Mouse (Mus musculus) megakaryocyte, embryonic 14.5 days (primary cell): ENCODE data around the gene Mzf1. TPM values are rescaled to one million over a fixed set of nuclear protein-coding genes. Genes with fewer than 3 reads are reported as not detected.
A peak's percentile ranks its signal among the peaks of the same experiment; 100 is the strongest.

Source experiments
- H3K27me3 ChIP-seq: replicated peaks from 2 replicates; pipeline ENCODE3; 2012; ENCODE audit warnings: inconsistent platforms
- H3K36me3 ChIP-seq: replicated peaks from 2 replicates; pipeline ENCODE3; 2012; ENCODE audit warnings: low read length, inconsistent platforms, mixed read lengths
- H3K4me1 ChIP-seq: 2 replicates; pipeline ENCODE4 v1.6.1; 2012; ENCODE audit warnings: inconsistent platforms
- H3K4me3 ChIP-seq: replicated peaks from 2 replicates; pipeline ENCODE3; 2012; ENCODE audit warnings: moderate library complexity, mild to moderate bottlenecking, inconsistent platforms
- H3K9me3 ChIP-seq: 2 replicates; pipeline ENCODE4 v1.6.1; 2012; ENCODE audit warnings: inconsistent platforms
- FLI1 ChIP-seq: IDR thresholded peaks from 2 replicates; pipeline ENCODE4 v1.6.1; 2012; ENCODE audit warnings: low read length, inconsistent platforms, mixed read lengths
- GATA1 ChIP-seq: IDR thresholded peaks from 3 replicates; pipeline ENCODE4 v1.6.1; 2012; ENCODE audit warnings: mixed read lengths, low read length, inconsistent platforms, borderline replicate concordance
- polyA plus RNA-seq: library from polyadenylated mRNA; stranded (reverse); fragments of >175 nt; gene quantifications from 2 replicates; pipeline ENCODE4 v1.2.3, GENCODE M21; 2012; ENCODE audit warnings: low replicate concordance; ENCODE audit not compliant: insufficient read depth

The Mzf1 gene
- polyA plus RNA-seq, 1 experiment, result 1.6 TPM

DNA sequence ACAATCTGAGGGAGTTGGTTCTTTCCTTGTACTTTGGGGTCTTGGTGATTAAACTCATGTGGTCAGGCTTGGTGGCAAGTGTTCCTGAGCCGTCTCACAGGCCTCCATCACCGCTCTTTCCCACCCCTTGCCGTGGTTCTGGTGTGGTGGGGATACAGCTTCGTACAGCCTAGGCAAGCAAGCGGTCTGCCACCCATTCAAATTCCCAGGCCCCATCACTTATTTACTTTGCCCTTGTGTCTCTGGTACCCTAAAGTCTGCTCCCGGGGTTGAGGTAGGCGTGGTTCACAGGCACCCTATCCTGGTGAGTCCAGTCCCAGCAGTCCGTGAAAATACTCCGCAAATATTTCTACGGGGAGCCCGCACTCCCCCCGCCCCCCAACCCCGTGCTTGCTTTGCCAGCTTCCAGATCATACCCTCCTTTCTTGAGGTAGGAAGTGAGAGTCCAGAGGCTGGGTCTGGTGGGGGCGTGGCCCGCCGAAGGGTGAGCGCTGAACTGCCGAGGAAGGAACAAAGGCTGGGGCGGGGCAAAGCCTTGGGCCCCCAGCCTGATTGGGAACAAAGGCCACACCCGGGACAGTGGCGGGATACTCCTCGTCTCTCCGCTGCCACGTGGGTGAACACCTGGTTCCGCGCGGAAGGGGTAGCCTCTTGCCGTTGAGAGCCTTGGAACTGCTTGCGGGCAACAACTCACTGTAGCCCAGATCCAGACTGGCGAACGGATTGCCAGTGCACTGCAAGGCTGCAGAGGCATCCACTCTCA is 31.6 kb downstream of the Mzf1 start:
- Histone ChIP-seq H3K9me3 (no peaks in the 10 kb centered on the region), H3K27me3 (no peaks in the 10 kb centered on the region), H3K4me3 (peak overlapping the region; percentile 99), H3K36me3 (peaks cover 26% of the 10 kb centered on the region), H3K4me1 (peaks cover 40% of the 10 kb centered on the region)
- TF ChIP-seq GATA1 (no peak), FLI1 (no peak)

DNA sequence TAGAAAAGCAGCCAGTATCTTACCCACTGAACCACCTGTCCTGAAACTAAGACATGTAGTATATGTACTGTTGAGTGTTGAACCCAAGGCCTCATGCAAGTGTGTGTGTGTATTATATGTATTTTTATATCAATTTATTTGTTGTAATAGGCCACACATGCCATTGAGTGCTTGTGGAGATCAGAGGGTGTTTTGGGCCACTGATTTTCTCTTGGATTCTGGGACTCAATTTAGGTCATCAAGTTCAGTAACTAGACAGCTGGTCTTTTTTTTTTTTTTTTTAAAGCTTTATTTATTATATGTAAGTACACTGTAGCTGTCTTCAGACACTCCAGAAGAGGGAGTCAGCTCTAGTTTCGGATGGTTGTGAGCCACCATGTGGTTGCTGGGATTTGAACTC is 39.3 kb downstream of the Mzf1 start:
- TF ChIP-seq GATA1 (no peak), FLI1 (no peak)
- Histone ChIP-seq H3K4me1 (peaks cover 24% of the 10 kb centered on the region), H3K9me3 (no peaks in the 10 kb centered on the region), H3K36me3 (no peaks in the 10 kb centered on the region), H3K27me3 (no peaks in the 10 kb centered on the region), H3K4me3 (no peak overlapping the region)

DNA sequence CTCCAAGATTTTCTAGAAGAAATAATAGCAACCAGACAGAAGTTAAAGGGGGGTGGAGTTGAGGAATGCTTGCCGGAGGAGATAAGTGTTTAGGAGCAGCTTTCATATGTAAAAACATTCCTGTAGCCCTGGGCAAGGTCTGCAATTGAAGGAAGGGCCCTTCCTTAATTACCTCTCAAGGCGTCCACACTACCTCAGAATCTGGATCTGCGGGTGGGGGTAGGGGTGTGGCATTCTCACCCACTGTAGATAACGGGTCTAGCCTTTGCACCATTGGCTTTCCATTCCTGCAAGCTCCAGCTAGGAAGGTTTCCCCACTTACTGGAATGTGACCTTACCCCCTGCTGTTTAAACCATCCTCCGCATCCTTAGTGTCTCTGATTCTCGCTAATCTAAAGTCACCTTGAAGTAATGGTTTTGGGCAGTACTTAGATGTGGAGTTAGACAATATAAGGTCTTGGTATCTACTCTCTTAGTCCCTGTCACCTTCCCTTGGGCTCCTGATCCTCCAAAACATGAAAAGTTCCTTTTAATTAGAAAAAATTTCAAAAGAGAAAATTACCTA is 40.2 kb downstream of the Mzf1 start:
- Histone ChIP-seq H3K36me3 (no peaks in the 10 kb centered on the region), H3K4me1 (peaks cover 28% of the 10 kb centered on the region), H3K4me3 (no peak overlapping the region), H3K27me3 (no peaks in the 10 kb centered on the region), H3K9me3 (no peaks in the 10 kb centered on the region)
- TF ChIP-seq FLI1 (no peak), GATA1 (no peak)

DNA sequence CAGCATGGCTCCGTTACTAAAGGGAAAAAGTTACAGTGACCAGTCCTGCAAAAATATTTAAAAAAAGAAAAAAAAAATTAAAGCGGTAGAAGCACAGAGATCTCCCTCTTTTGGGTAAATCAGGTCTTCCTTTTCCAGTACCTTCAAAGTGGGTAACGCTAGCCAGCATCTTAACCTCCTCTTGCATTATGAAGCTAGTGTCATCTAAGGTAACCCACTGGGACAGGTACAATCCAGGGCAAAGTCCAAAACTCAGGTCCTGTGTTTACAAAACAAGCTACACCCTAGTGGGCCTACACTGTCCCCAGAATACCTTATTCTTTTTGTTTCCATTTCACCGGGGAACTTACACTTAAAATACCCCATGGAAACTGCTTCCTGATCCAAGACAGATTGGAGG is 40.9 kb downstream of the Mzf1 start:
- Histone ChIP-seq H3K4me1 (peaks cover 35% of the 10 kb centered on the region), H3K4me3 (no peak overlapping the region), H3K36me3 (no peaks in the 10 kb centered on the region), H3K27me3 (no peaks in the 10 kb centered on the region), H3K9me3 (no peaks in the 10 kb centered on the region)
- no peak for TF ChIP-seq GATA1
- no peak for TF ChIP-seq FLI1

DNA sequence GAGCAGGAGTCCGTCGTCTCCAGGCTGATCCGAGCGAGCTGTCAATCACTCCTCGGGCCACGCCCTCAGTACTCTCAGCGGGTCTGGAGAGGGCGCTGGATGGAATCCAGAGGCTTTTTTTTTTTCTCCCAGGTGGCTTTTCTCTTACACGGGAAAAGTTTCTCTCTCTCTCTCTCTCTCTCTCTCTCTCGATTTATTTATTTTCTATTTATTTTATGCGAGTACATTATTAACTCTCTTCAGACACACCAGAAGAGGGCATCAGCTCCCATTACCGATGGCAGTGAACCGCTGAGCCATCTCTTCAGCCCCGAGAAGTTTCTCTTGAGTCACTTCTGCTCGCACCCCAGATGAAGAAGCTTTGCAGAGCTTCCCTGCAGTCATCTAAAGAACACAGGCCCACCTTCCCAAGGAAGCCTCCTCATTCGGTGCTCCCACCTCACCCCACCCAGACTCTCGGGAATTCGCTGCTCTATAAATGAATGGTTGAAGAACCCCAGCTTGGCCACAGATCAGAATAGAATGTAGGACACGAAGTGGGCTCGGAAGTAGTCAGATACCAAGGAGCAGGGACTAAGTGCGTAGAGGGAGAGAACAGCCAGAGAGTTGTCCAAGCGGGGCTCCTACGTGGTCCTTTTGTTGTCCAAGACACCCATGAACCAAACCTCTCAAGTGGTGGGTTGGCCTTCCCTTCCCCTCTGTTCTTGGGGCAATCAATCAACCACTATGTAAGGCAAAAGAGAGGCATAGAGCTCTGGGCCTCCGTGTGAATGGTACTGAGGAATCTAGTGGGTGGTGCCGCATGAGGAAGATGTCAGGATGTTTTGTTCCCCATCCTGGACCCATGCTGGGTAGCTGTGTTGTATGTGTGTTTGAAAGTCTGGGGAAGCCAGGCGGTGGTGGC is 44.3 kb downstream of the Mzf1 start, which contains the start of gene Zbtb45:
Gene Zbtb45, minus strand, starts transcription at position 30 of the 904 bp plus-strand sequence.
- TF ChIP-seq FLI1 (no peak), GATA1 (no peak)
- Histone ChIP-seq H3K4me1 (peaks cover 51% of the 10 kb centered on the region), H3K9me3 (no peaks in the 10 kb centered on the region), H3K4me3 (peak within 1 kb of the TSS; percentile 91), H3K36me3 (peaks cover 31% of the 10 kb centered on the region), H3K27me3 (no peaks in the 10 kb centered on the region)

DNA sequence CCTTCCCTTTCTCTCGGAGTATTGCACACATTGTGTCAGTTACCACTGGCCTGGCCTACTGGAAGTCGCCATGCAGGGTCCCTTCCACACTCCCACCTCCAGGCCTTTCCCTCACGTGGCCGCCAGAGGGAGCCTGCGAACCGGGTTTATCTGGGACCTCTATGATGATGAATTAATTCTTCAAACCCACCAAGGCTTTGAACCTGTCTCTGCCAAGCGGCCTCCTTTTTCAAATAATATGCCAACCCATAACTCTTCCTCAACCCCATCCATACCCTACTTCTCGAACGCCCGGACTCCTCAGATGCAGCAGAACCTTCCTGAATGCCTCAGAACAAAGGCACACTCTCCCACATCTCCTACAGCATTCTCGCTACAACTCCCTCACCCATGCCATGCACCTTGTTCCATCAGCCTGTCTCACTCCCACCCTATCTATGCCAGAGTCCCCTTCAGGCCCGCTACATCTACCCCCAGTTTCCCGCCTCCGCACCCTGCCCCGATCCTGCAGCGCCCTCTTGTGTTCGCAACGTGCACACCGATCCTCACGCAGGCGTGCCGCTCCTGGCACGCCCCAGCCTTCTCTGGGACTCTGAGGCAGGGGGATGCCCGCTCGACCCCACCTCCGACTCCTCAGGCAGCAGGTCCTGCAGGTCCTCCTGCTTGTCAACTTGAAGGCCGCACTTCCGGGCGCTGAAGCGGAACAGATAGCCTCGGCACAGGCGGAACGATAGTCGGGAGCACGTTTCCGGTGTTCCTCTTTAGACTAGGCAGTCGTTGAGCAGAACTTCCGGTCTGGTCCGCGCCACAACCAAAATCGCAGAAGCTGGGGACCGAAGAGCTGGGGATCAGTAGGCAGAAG is 45.2 kb downstream of the Mzf1 start:
- Histone ChIP-seq H3K9me3 (no peaks in the 10 kb centered on the region), H3K36me3 (peaks cover 38% of the 10 kb centered on the region), H3K27me3 (no peaks in the 10 kb centered on the region), H3K4me1 (peaks cover 50% of the 10 kb centered on the region), H3K4me3 (peak overlapping the region; percentile 91)
- TF ChIP-seq FLI1, result peak; percentile 97; the same call in 1 of the 2 replicates
- TF ChIP-seq GATA1, result no peak

DNA sequence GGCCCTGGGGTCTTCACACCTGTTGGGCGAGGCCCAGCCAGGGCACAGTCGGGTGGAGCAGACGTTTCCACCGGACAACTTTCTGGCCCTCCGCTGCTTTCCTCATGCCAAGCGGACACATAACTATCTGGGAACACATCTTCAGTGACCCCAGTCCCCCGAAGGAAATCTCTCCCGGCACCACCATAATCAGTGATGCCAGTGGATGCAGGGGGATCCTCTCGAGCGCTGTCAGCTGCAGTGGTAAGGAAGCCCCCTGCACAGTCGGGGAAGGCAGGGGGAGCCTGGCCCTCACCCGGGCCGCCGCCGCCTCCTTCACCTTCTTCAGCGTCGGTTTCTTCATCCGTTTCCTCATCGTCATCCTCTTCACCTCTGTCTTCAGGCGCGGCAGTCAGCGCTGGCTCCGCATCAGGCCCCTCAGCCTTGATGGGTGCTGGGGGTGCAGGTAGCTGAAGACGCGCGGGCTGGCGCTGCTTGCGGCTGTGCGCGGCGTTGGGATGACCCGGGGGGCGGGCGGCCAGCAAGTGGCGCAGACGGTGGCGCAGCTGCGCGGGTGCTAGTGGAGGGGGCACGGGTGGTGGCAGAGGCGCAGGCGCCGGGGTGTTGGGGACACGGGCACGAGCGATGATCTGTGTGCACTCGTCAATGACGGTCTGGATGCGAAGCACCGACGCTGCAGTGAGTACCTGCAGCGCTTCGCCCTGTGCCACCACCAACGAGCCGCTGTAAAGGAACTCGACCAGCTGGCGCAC is 47.0 kb downstream of the Mzf1 start:
- Histone ChIP-seq H3K9me3 (no peaks in the 10 kb centered on the region), H3K36me3 (peaks cover 44% of the 10 kb centered on the region), H3K4me1 (peaks cover 42% of the 10 kb centered on the region), H3K27me3 (no peaks in the 10 kb centered on the region), H3K4me3 (no peak overlapping the region)
- TF ChIP-seq GATA1 (no peak), FLI1 (no peak)

DNA sequence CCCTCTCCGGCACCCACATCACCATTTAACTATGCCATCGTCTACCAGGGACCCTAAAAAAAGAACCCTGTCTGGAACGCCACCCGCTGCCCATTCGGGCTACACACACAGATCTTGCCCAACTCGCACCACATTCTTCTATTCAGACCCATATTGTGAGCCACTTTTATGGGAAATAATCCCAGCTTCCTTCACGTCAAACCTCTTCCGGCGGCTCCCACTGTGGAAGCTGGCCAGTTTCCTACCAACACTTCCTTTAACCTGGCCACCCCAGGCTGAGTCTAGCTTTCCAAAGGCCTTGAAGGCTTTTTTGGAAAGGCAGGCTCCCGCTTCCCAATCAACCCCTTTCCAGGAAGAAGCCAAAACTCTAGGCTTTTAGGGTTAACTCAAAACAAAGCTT is 48.0 kb downstream of the Mzf1 start:
- Histone ChIP-seq H3K27me3 (no peaks in the 10 kb centered on the region), H3K4me1 (peaks cover 42% of the 10 kb centered on the region), H3K4me3 (no peak overlapping the region), H3K36me3 (peaks cover 44% of the 10 kb centered on the region), H3K9me3 (no peaks in the 10 kb centered on the region)
- TF ChIP-seq FLI1, result no peak
- no peak for TF ChIP-seq GATA1
